Mouse (Mus musculus) gastrocnemius, adult 18-20 months (tissue): Measurements from ENCODE around the gene Frmd6. TPM values are rescaled to one million over a fixed set of nuclear protein-coding genes. Genes with fewer than 3 reads are reported as not detected.

Experiments used
- DNase-seq: peaks from one replicate; pipeline ENCODE4 v3.0.0; 2021; ENCODE audit warnings: low spot score
- long read RNA-seq, 2 experiments: library from polyadenylated mRNA; stranded (forward); transcript quantifications; one replicate each; pipeline ENCODE4 v2.0.0; 2021
- total RNA-seq, 2 experiments: library from RNA; stranded (reverse); gene quantifications; 2 replicates each; pipeline ENCODE4 v1.2.3; 2021

Frmd6 gene
- total RNA-seq, result 10 to 100 TPM; 10.2 to 18.8 TPM
- long read RNA-seq, experiment 1, full-length matches to known transcripts, result 3 of 19 reads
- long read RNA-seq, experiment 1, partial matches to known transcripts, result 1 of 19 reads
- long read RNA-seq, experiment 1, other reads (novel, unspliced or antisense), result 15 of 19 reads
- long read RNA-seq, experiment 2, full-length matches to known transcripts, result 5 of 26 reads
- long read RNA-seq, experiment 2, partial matches to known transcripts, result 2 of 26 reads
- long read RNA-seq, experiment 2, other reads (novel, unspliced or antisense), result 19 of 26 reads

DNA sequence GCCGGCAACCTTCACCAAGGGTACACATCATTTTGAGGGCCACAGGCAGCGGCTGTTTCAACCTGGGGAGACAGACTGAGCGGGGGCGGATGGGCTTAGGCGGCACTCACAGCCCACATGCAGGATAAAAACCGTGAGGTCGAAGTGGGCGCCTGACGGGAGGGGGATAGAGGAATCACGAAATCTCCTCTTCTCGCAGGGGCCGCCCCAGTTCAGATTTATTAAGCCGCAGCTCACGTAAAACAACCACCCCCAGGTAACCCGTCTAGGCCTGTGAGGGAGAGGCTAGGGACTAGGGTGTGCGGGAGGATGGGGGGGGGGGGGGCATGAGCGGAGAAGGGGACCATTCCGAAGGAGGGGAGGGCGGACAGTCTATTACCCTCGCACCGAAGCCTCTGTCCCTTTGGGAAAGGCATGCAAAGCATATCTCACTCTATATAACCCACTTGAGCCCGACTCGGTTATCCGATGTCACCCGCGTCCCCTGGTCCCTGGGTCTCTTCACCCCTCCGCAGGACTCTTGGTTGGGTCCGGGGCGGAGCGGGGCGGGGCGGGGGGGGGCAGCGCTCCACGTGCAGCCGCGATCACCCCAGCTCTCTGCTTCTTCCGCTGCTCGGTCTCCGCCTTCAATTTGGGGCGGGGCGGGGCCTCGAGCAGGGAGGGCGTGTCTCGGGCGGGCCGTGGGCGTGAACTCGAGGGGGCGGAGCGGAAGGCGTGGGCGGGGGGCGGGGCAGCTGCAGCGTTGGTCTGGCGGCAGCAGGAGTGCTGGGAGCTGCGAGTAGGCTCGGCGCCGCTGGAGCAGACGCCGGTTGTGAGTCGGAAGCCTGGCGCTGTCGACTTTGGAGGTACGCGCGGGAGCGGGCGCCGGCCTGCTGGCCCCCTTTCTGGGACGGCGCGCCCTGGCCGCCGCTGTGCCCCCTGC, at the start of gene Frmd6:
Frmd6 (plus strand) TSS at position 786 of the 922 bp plus-strand sequence.
- peak; percentile 93 for DNase-seq

DNA sequence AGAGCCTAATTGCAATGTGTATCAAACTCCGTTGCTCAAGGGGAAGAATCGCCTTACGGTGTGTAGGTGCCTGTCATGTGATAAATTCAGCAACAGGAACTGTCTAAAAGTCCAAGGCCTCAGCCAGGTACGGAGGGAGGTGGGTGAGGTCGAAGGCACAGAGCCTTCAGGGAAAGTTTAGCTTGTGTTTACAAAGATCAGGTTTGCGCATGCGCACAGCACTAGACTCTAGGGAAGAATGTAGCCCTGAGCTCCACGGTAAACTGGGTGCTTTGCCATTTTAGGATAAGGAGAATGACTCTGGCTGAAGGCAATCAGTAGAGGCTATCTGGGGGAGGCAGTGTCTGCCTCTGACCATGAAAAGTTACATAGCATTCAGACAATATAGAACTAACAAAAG, 49.7 kb upstream of the Frmd6 start:
- no peak for DNase-seq

DNA sequence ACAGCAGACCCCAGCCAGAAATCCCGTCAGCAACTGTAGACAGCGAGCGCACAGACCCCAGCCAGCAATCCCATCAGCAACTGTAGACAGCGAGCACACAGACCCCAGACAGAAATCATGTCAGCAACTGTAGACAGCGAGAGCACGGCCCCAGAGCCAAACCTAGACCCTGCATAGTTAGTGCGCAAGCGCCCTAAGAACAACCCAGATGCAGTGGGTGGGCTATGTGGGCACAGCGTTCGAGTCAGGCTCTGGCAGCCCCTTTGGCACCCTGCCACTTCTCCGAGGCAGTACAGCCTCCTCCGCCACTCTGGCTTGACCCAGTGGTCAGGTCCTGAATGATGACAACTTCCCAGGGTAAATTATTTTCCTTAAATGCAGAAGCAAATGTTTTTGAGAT, 48.6 kb upstream of the Frmd6 start:
- no peak for DNase-seq

DNA sequence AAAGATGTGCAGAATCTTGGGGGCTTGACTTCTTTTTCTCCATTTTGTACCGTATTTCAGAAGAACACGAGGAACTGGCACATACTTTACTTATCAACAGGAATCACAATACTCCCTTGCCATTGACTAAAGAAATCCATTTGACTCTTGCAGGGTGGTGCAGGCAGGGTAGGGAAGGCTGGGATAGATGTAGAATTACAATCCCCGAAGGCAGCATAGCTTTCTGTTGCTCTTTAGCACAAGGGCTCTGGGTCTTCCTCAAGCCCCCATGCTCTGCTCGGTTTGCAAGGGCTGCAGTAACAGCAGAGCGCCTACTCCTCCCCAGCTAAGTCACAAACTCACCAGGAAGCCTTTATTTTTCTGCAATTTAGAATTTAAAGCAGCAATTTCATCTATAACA, 47.8 kb upstream of the Frmd6 start:
- no peak for DNase-seq

DNA sequence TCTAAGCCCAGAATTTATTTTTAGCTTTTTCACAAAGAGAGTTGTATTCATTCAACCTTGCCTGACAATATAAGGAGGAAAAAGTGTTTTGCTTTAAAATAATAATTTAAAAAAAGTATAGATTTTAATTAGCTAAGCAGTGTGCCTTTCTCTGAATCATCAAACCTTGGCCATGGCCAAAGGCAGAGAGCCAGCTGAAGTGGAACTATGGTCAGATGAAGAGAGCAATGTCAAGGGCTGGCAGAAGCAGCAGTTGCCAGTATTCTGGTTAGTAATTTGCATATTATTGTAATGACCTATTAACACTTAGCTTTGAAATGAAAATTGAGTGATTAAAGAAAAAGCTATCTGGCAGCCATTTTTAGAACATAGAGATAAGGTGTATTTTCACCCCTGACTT, 47.4 kb upstream of the Frmd6 start:
- DNase-seq, result no peak

DNA sequence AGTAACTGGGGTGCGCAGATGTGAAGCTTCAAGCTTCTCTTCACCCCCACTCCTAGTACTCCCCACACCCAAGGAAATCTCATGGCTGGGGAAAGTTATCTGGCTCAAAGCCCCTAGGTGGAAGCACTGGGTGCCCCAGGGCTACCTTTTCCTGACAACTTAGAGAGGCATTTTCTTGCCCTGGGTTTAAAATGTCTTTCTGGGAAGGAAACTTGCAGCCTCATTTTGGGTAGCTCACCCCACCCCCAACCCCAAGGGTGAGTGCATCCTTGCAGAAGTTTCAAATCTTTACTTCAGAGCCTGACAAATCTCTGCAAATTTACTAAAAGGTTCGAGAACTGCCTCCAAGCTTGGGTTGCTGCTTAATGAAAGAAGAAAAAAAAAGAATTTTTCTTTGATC, 47.0 kb upstream of the Frmd6 start:
- no peak for DNase-seq

DNA sequence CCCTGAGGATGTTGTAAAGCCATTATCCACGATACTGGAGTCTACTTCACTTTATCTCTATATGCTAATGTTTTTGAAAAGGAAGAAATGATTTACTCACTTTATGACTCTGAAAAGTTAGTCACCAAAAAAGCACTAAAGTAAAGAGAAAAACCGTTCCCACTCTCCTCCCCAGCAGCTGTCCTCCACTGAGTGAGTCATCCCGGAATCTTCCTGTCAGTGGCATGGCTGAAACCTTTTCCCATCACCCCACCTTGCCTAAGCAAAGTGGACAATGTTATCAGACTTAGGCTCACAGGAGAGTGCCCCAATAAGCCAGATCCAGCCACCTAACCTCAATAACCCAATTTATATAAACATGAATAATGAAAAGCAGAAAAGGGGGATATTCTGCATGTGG, 46.6 kb upstream of the Frmd6 start:
- DNase-seq, result no peak

DNA sequence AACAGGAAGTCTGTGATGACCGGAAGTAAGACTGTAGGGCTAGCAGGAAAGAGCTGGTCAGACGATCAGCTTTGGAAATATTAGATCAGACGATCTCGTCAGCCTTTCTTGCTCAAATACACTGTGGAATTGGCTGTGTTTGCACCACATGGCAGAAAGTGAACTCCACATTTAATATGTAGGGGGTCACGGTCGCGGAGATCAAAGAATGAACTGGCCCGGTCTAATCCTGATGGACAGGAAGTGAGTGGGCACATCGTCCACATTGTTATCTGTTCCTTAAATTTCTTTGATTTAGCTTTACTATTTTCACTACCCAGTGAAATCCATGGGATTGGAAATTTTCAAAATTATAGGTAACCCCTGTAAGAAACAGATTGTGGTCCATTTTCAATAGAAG, 42.3 kb upstream of the Frmd6 start:
- no peak for DNase-seq

DNA sequence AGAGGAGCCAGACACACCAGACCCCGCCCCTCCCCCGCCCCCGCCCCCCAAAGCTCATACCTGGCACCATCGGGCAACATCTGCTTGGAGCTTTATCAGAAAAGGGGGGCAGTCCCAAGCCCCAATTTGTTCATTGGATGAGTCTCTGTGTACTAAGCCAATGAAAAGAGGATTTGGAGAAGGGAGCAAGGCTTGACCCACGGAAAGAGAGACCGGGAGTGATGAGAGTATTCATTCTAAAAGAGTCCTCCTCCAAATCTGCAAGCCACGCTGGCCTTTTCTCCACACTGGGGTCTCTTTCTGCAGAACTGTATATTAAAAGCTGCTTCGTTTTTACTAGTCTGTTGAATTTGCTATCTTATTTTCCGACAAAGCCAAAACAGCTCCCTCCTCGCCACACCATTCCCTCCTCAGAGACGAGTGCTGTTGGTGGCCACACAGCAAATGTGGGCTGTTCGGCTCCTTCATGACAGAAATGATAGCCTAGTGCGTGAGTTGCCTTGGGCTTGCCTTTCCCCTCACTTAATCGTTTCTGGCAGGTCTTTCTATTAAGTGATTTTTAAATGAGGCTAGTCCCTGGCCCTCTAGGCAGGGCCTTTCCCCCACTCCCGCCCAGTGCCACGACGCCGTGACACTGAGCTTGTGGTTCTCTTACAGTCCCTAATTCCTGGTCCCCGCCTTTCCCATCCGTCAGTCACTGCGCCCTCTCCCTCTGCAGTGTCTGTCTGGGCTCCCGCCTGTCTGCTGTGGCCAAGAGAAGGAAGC, 41.7 kb upstream of the Frmd6 start:
- no peak for DNase-seq

DNA sequence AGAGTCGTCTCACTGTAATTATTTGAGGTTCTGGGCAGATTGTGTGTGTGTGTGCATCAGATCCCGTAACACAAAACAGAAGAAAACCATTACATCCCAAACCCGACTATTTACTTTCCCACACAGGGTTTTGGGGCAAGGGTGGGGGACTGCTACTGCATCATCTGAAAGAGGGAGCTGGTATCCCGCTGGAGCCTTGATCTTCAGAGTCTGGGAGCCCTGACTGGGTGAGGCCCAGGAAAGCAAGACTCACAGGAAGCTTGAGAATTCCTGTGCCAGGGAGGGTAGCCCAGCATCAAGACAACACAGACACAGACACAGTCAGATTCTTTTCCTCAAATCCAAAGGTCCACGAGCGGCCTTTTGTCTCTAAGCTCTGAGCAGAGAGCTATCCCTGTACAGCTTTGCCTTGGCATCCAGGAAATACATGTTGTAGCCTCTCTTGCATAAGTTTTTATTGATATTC, 41.0 kb upstream of the Frmd6 start:
- DNase-seq, result no peak

DNA sequence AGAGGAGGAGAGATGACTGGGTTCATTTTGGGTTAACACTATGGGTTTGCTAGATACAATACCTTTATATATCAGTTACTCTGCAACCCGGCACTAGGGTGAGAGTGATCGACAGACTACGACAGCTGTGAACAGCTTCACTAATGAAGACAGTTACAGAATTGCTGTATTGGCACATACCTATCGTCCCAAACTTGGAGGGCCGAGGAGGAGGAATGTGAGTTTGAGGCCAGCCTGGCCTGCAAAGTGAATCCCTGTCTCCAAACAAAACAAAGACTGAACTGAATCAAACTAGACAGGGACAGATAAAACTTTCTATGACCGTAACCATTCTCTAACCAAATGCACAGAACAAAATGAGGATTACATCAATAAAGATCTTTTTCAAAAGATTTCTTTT, 36.0 kb upstream of the Frmd6 start:
- no peak for DNase-seq

DNA sequence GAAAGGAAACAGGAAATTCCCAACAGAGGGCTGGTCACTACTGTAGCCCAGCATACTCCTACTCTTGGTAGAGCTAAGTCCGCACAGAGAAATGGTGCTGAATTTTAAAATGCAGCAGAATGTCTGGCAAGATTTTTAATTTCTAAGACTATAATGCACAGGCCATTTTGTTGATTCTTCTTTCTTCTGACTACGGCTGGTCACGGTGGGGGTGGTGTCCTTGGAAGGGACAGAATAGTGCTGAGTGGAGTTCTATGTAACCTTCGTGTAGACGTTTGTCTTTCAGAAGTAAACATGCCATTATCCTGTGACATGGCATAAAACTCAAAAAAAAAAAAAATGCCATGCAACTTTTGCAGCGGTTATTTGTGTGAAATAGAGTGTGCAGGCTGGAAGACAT, 32.0 kb upstream of the Frmd6 start:
- no peak for DNase-seq

DNA sequence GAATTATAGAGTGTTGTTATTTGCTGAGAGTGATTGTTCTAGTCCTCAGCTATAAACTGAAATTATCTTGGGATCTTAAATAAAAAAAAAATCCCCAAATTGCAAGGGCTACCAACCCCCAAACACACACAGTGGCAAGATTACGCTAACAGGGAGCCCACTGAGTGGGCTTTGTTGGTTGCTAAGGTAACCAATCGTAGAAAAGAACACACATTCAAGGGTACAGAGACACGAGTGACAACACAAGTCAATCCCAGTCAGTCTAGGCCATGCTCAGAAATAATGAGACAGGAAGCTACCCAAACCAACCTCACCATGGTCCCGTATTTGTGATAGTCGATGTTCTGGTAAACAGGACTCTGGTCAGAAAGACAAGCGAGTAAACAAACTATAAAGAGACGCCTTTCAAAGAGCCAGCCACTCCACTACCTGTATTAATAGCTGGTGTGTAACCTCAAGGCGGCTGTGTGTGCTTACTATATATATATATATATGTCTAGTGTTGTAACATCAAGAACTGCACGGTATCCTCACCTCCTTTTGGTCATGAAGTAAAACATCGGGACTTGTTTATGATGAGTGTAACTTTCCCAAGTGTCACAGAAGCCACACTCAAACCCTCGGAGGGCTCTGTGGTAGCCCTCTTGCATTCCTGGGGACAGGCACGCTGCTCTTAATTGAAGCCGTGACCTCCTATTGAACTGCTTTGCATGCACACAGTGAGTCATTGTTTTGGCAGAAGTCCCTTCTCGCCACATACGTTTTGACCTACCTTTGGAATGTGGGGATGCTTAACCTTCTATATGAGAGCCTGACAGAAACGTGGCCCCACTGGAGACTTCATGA, 30.5 kb upstream of the Frmd6 start:
- DNase-seq, result no peak

DNA sequence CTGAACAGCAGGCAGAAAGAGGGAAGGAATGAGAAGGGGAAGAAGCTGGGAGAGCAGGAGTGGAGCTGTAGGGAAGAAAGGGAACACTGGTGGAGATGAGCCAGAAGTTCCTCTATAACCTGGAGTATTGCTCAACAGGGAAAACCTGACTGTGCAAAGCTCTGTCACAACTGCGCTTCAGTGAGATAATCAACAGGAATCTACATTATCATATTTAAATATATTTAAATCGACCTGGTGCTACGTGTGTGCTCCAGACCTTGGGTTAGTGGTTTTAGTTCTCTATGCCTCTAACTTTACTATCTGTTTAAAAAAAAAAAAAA, 30.0 kb upstream of the Frmd6 start:
- DNase-seq, result no peak

DNA sequence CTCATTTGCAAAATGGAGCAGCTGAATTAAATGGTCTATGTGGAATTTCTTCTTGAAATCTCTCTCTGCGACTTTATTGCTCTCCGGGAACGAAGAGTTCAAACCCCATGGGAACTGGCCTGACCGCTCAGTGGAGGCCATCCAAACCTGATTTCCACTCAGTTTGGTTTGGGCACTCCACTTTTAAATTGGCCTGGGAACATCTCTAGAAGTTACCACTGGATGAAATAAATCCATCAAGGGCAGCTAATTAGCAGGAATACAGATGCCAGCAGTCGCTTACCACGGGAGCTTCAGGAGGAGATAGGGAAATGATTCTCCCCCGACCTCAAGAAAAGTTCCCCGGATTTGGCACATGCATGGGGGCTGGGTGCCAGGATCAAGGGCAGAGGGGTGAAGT, 26.8 kb upstream of the Frmd6 start:
- DNase-seq, result peak; percentile 37

DNA sequence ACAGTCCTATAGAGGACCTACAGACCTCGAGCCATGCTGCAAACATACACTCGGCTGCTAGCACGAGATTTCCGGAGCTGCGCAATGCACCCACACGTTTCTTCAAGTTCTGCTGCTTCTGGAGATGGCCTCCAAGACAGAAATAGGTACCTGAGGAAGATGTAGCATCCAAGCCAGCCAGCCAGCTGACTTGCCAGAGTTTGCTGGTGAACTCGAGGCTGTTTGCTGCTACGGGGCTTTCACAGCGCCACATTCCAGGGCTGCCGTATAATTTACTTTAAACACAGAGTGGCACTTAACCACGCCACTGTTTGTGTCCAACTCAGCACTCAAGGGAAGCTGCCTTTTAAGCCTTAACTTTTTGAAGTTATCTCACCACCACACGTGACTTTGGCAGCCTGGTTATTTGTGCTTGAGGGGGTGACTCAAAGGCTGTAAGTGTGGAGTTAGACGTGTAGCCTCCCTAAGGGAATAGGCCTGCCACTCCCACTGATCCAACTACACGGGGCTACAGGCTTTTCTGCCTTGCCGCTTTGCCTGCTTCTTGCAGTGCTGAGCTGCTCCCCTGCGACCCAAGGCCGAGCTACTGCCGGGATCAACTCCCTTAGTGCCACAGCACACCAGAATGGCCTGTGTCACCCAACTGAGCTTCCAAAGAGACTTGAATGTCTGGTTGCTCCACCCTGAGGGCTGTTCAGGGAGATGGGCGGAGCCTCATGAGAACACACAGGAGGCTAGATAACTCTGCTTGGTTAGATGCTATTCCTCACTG, 25.9 kb upstream of the Frmd6 start:
- peak; percentile 25 for DNase-seq

DNA sequence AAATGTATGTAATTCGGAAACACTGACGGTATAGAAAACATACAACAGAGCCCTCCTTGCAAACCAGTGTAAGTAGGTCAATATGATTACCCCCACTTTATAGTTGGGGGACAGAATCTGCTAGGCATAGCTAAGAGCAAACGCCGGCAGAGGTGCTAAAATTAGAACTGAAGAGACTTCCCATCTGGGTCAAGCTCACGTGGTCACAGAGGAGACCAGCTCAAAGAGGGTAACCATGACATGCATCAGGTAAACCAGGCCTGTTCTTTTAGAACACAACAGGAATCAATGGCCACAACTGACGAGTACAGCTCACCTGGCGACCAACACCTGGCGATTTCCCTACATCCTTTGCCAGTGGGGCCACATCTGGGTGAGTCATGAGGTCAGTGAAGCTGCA, 25.2 kb upstream of the Frmd6 start:
- DNase-seq, result no peak

DNA sequence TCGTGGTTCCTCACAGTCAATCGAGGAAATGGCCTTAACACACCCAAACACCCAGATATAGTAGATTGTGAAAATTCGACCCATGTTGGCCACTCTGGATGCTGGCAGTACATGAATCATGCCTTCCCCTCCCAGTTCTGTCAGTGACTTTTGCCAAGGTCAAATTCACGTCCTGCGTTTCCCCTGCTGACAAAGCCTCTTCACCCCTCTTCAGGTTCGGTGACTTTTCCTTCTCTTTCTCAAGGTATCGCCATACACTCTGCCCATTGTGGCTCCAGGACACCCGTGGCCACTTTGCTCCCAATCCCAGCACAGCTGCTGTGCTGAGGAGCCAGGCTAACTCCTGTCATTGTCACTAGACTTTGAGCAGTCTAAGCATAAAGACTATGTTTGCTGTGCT, 24.0 kb upstream of the Frmd6 start:
- no peak for DNase-seq

DNA sequence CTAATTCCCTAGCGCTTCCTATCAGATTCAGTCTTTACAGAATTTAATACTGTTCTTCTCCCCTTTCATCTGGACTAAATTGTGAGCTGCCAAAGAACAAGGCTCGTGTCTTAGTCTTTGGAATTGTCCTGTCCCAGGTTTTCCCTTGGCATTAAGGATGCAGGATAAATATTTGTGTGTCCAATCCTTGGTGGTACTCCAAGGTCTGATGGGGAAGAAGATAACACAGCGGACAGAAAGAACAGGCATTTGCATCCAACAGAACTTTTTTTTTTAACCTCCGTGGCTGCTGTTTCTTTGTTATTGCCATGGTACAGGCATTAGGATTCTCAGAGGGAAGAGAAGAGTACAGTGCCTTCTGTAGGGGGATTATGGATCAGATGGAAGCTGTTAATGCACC, 21.8 kb upstream of the Frmd6 start:
- no peak for DNase-seq

DNA sequence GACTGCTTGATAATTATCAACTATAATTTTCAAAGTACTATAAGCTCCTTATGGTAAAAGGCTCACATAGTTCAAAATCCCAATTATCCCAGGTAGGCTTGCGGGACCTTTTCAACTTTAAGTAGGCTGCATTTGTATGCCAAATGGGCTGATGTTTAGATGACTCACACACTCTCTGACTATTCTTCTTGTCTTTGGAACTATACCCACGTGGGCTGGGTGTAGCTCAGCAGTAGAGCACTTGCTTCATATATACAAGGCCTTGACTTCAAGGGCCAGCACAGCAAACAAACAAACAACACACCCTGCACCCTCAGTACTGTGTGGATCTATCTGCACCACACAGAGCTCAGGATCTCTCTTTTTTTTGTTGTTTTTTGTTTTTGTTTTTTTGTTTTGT, 20.3 kb upstream of the Frmd6 start:
- DNase-seq, result no peak

DNA sequence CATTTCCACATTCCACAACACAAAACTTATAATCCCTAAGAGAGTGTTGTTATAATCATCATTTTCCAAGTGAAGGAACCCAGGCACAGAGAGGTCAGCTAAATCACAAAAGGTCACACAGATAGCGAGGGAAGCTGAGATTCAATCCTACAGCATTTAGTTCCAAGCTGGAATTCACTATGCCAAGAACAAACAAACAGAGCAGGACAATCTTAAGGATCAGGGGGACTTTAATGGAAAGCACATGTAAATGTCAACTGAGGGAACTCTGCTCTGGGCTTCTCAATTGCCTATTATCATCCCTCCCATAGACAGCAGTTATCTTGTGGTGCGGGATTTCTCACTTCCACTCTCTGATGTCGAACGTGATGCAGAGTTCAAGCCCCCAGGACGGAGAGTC, 17.8 kb upstream of the Frmd6 start:
- no peak for DNase-seq
